Comparison of ENCODE assay signal across 11 mouse cellular contexts in the genomic region with DNA sequence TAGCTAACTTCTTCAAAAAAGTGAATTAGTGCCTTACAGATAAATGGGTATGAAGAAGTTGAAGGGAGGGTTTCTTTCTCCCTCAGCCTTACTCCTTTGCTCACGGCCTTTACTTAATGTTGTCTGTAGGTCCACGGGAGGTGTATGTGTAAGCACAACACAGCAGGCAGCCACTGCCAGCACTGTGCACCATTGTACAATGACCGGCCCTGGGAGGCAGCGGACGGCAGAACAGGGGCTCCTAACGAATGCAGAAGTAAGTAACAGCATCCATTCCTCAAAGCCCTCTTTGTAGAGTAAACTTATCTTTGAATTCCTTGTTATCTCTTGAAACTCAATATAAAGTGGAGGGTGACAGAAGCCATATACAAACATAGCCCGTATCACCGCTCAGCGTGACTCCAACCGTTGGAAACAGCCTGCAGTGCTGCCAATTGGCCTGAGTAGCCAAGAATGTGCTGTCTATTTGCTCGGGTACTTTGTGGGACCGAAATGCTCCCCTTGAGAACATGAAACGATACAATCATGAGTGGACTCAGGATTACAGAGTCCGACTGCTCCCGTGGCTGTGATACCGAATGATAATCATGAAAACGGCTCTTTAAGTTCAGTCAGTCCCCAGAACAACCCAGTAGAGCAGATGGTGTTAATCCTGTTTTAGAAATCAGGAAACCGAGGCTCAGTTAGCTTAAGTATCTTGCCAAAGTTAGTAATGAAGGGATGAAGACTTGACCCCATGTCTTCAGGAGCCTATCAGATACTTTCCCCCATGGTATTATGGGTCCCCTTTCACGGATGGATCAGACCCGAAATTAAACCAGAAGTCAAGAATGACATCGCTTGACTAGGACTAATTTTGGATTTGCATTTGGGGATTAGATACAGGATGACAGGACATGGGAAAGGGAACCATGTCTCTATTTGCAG.
DNase-seq lines count a peak whose midpoint lies in the region; ATAC-seq and TF ChIP-seq lines count a peak whose summit lies in the region.
"Had no signal": no experiment of that assay in that cellular context is flagged by ENCODE, and none has a peak within 500 bp of the region (broad histone marks: within the 10 kb centered on the region; RNA-seq: fewer than 3 reads in every experiment).

No protein-coding gene starts in this region.

- 70% methylated on average over 21 of the region's 21 CpGs for WGBS in embryonic facial prominence, embryonic 13.5 days
- WGBS in embryonic facial prominence, embryonic 10.5 days: 63% methylated on average over 21 of the region's 21 CpGs
- WGBS in liver, embryonic 13.5 days (ENCODE audit: insufficient replicate concordance): 72% methylated on average over 21 of the region's 21 CpGs
- WGBS in liver, postnatal 0 days (ENCODE audit: insufficient replicate concordance): 67% methylated on average over 21 of the region's 21 CpGs
- 32% methylated on average over 21 of the region's 21 CpGs for WGBS in heart, embryonic 11.5 days (ENCODE audit: insufficient replicate concordance)

- no peak overlapping the region for H3K9ac ChIP-seq in embryonic facial prominence, embryonic 13.5 days
- no peak overlapping the region; the same call in 1 of the 2 replicates for H3K9ac ChIP-seq in liver, embryonic 13.5 days
- no peak overlapping the region for H3K9ac ChIP-seq in liver, postnatal 0 days (replicated peaks)
- H3K9ac ChIP-seq in heart, embryonic 11.5 days (ENCODE audit: low read depth, low read length): no peak overlapping the region

- TF ChIP-seq CTCF in liver, postnatal 0 days (IDR thresholded peaks at IDR 0.05; ENCODE audit: low read depth): no peak

- no peaks in the 10 kb centered on the region for H3K27me3 ChIP-seq in embryonic facial prominence, embryonic 13.5 days
- no peaks in the 10 kb centered on the region for H3K27me3 ChIP-seq in embryonic facial prominence, embryonic 10.5 days (replicated peaks; ENCODE audit: low read depth, poor library complexity, severe bottlenecking)
- H3K27me3 ChIP-seq in liver, embryonic 13.5 days: no peaks in the 10 kb centered on the region
- no peaks in the 10 kb centered on the region for H3K27me3 ChIP-seq in liver, postnatal 0 days (ENCODE audit: insufficient read depth, low read length)
- H3K27me3 ChIP-seq in heart, embryonic 11.5 days (ENCODE audit: control insufficient read depth, insufficient read depth, low read length): no peaks in the 10 kb centered on the region

- no peak overlapping the region for H3K4me3 ChIP-seq in embryonic facial prominence, embryonic 13.5 days
- H3K4me3 ChIP-seq in embryonic facial prominence, embryonic 10.5 days: no peak overlapping the region
- no peak overlapping the region for H3K4me3 ChIP-seq in liver, embryonic 13.5 days (replicated peaks)
- H3K4me3 ChIP-seq in liver, postnatal 0 days (ENCODE audit: low read depth, low read length): no peak overlapping the region
- no peak overlapping the region for H3K4me3 ChIP-seq in heart, embryonic 11.5 days (ENCODE audit: low read depth, low read length)

- ATAC-seq in embryonic facial prominence, embryonic 13.5 days (ENCODE audit: insufficient number of reproducible peaks, insufficient read depth, low FRiP score, low TSS enrichment, low read depth): no peak
- no peak for ATAC-seq in liver, embryonic 13.5 days (ENCODE audit: low read depth)
- no peak for ATAC-seq in liver, postnatal 0 days
- ATAC-seq in heart, embryonic 11.5 days (replicated peaks; ENCODE audit: insufficient number of reproducible peaks, low FRiP score, low TSS enrichment): no peak
- no peak for ATAC-seq in erythroid progenitor cell, adult 5-6 weeks (replicated peaks; ENCODE audit: low FRiP score, poor library complexity, severe bottlenecking)
- ATAC-seq: activated CD4-positive, CD25-positive, alpha-beta regulatory T cell, adult 4 months had no signal

- TF ChIP-seq EP300 in liver, postnatal 0 days (IDR thresholded peaks at IDR 0.05; ENCODE audit: low read depth): no peak

- peaks cover 13% of the 10 kb centered on the region for H3K36me3 ChIP-seq in embryonic facial prominence, embryonic 13.5 days
- H3K36me3 ChIP-seq in embryonic facial prominence, embryonic 10.5 days (replicated peaks): peaks cover 19% of the 10 kb centered on the region
- H3K36me3 ChIP-seq in liver, embryonic 13.5 days: 0 out of 2 replicates have a peak, but pooled peaks cover 10% of the 10 kb centered on the region
- no peaks in the 10 kb centered on the region for H3K36me3 ChIP-seq in liver, postnatal 0 days (replicated peaks; ENCODE audit: insufficient read depth, low read length)
- no peaks in the 10 kb centered on the region for H3K36me3 ChIP-seq in heart, embryonic 11.5 days (ENCODE audit: control insufficient read depth, insufficient read depth, low read length)
- H3K36me3 ChIP-seq: G1E had no signal

- H3K27ac ChIP-seq in embryonic facial prominence, embryonic 13.5 days: 0 out of 2 replicates have a peak overlapping the region, but pooled peaks have one; percentile 11
- H3K27ac ChIP-seq in embryonic facial prominence, embryonic 10.5 days (replicated peaks): no peak overlapping the region
- H3K27ac ChIP-seq in liver, embryonic 13.5 days: peak overlapping the region; percentile 29; the same call in 1 of the 2 replicates
- no peak overlapping the region for H3K27ac ChIP-seq in liver, postnatal 0 days (ENCODE audit: low read depth)
- 0 out of 2 replicates have a peak overlapping the region, but pooled peaks have one; percentile 10 for H3K27ac ChIP-seq in heart, embryonic 11.5 days (ENCODE audit: low read depth, low read length)
- H3K27ac ChIP-seq: macrophage had no signal

- H3K4me2 ChIP-seq in embryonic facial prominence, embryonic 13.5 days: no peak overlapping the region
- H3K4me2 ChIP-seq in liver, embryonic 13.5 days: no peak overlapping the region
- no peak overlapping the region for H3K4me2 ChIP-seq in liver, postnatal 0 days (ENCODE audit: low read depth, low read length)
- H3K4me2 ChIP-seq in heart, embryonic 11.5 days: peak overlapping the region; percentile 55

- DNase-seq in embryonic facial prominence, embryonic 10.5 days (ENCODE audit: low spot score): no peak
- no peak for DNase-seq in liver, embryonic 13.5 days
- DNase-seq in liver, postnatal 0 days: no peak
- DNase-seq in lung, postnatal 14 days: peak; percentile 31
- DNase-seq in ovary, postnatal 36 days (ENCODE audit: low spot score): no peak

- H3K4me1 ChIP-seq in embryonic facial prominence, embryonic 13.5 days: 0 out of 2 replicates have a peak, but pooled peaks cover 3% of the 10 kb centered on the region
- no peaks in the 10 kb centered on the region for H3K4me1 ChIP-seq in embryonic facial prominence, embryonic 10.5 days
- peaks cover 28% of the 10 kb centered on the region for H3K4me1 ChIP-seq in liver, embryonic 13.5 days (replicated peaks)
- H3K4me1 ChIP-seq in liver, postnatal 0 days (ENCODE audit: insufficient read depth): peaks cover 6% of the 10 kb centered on the region; the same call in 1 of the 2 replicates
- peaks cover 5% of the 10 kb centered on the region; the same call in 1 of the 2 replicates for H3K4me1 ChIP-seq in heart, embryonic 11.5 days (ENCODE audit: control insufficient read depth, insufficient read depth, low read length)

- H3K9me3 ChIP-seq in embryonic facial prominence, embryonic 13.5 days: no peaks in the 10 kb centered on the region
- no peaks in the 10 kb centered on the region for H3K9me3 ChIP-seq in embryonic facial prominence, embryonic 10.5 days
- no peaks in the 10 kb centered on the region for H3K9me3 ChIP-seq in liver, embryonic 13.5 days (replicated peaks)
- H3K9me3 ChIP-seq in liver, postnatal 0 days (ENCODE audit: low read length): no peaks in the 10 kb centered on the region
- H3K9me3 ChIP-seq in heart, embryonic 11.5 days (replicated peaks; ENCODE audit: control insufficient read depth, low read length): no peaks in the 10 kb centered on the region
- H3K9me3 ChIP-seq: G1E had no signal

Comparison
In these comparisons a context has a peak if more than half of its experiments do, and no peak if none do; other contexts are left out.
1. H3K27ac ChIP-seq: peak in embryonic facial prominence, embryonic 13.5 days (single experiment), liver, embryonic 13.5 days (single experiment) and heart, embryonic 11.5 days (single experiment); none in embryonic facial prominence, embryonic 10.5 days (single experiment) and liver, postnatal 0 days (single experiment).